Mouse (Mus musculus) right cerebral cortex, postnatal 14 days (tissue): ENCODE data around the gene Gjc3.
"Not testable (repeated sequence)": the region's sequence is repeated elsewhere in the genome, so short reads cannot be mapped to it uniquely, and the experiment has no call there.

Source experiments
- DNase-seq: peaks from one replicate; pipeline ENCODE4 v3.0.0; 2022

The Gjc3 gene

DNA sequence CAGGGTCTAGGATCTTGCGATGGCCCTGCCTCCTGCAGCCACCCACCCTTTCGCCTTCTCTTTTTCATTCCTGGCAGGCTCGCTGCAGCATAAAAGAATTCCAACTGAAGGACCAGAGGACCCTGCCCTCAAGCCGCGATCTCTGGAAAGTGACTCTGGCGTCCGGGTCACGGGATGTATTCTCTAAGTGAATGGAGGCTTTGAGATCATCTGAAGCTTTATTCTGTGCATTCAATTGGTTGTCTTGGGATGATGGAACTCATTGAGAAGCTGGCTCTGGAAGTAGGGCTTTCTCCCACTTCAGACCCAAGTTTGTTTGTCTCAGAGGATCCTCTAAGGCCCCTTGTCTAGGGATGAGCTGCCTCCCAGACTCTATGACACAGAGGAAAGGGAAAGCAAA is at the start of gene Gjc3:
Gjc3 (minus strand) TSS at position 154 of the 400 bp plus-strand sequence.
- DNase-seq: no peak

DNA sequence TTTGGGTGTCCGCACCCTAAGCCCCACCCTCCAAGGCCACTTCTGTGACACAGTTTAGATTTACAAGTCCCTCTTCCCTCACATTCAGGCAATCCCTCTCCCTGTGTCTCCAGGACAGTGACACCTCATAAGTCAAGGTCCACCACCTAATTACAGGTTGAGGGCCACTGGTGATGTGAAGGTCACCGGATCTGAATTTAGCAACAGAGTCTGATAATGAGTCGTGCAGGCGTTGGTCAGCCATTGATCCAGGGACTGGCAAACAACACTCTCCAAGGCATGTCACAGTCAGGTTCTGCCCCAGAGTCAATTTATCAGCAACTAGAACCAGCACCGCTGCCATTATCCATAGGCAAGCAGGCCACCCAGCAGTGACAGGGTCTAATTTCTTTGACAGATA is 49.5 kb upstream of the Gjc3 start:
- DNase-seq: no peak

DNA sequence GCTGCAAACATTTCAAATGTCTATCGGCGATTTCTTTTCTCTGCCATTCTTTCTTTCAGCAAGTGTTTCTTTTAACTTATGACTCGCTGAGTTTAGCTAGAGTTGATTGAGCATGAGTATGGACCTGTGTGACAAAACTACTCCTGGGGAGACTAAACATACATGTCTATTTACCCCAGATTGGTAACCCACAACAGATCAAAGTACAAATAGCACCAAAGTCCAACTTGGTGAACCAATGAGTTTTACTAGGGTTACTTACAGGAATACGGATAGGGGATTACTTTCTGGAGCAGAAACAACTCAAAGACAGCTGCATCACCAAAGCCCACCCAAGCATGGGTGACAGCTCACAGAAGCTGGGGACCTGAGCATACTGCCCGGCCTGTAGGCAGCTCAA is 46.5 kb upstream of the Gjc3 start:
- DNase-seq: no peak

DNA sequence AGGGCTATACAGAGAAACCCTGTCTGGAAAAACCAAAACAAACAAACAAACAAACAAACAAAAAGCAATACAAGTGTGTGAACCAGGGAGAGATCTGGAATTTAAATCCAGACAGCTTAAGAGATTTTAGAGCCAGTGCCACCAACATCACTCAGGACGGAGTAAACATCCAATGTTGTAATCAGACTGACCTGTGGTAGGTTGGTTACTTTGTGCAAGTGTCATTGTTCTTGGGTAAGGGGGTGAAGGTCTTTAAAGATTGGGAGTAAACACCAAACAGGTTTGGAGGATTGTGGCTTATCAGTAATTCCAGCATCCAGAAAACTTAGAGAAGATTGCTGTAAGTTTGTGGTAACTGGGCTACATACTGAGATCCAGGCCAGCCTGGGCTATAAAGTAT is 23.5 kb upstream of the Gjc3 start:
- no peak for DNase-seq

DNA sequence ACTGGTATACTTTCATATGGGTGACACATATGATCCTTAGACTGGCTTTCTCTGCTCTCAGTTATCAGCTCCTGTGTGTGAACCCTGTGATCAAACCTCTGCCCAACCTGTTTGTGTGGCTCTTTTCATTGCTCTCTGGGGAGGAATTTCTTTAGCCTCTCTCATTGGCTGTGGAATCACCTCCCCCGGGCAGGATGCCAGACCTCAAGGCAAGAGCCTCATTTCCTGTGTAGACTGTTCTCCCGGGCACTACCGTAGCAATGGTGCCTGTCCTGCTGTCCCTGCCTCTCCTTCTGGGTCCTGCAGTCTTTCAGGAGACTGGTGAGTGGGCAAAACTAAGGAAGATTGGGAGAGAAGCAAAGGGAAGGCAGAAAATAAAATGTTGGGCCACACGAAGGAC is 18.4 kb upstream of the Gjc3 start, which contains the start of gene Azgp1:
Azgp1 (plus strand) TSS at position 221 of the 400 bp plus-strand sequence.
- DNase-seq: no peak

DNA sequence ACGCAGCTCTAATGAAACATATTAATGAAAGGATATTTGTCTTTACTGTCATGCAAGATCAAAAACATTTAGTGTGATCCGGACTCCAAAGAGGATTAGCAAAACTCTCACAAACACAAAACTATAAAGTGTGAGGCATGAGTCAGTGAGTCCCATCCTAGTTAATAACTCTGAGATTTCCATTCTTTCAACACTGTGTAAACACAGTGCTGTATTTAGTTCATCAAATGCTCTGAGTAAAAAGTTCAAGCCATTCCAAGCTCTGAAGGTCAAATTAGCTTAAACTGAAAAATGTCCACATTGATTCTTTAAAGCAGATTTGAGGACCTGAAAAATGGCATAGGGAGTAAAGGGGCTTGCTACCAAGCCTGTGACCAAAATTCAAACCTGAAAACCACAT is 16.2 kb upstream of the Gjc3 start:
- DNase-seq: no peak

DNA sequence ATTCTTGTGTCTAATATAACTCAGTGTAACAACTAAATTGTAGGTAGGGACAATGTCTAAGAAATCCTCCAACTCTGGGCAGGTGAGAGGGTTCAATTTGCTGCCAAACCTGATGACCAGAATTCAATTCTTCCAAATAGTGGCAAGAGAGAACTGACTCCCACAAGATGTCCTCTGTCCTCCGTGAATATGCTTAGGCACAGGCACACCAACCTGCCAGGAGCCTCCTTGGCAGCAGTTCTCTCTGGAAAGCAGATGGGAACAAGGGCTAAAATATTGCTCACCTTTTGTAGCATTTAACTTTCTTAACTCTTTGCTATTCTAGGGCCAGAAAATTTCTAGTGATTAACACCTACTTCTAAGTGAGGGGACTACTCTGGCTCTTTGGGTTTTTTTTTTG is 14.4 kb upstream of the Gjc3 start:
- DNase-seq: no peak

DNA sequence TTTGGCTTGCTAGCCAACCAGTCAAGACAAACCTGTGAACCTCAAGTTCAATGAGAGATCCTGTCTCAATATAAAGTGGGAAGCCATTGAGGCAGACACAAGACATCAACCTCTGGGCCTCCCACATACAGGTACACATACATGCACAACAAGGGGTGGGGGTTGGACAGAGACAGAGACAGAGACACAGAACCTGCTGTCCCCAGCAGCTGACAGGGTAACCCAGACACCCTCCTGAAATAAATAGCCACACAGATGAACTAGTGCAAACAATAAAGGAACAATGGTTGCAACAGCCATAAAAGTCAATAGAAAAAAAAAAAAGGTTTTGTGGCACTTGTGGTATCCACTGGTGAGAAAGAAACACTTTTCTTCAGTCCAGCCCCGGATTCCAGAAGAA is 12.5 kb upstream of the Gjc3 start:
- no peak for DNase-seq

DNA sequence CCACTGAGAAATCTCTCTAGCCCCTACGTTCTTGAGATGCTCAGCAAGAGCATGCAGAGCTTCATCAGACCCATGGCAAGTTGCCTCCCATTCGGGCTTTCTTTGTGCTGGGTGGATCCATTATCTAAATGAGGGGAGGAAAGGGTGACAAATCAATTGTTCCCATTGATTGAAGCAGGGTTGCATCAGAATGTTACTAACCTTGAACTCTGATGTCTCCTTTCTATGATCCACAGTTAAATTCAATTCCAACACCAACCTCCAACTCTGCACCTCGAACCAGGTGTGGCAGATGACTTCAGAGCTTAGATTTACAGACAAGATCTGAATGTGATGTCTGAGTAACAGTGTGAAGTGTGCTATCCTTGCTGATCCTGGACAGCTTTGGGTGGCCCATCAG is 11.8 kb upstream of the Gjc3 start:
- no peak for DNase-seq

DNA sequence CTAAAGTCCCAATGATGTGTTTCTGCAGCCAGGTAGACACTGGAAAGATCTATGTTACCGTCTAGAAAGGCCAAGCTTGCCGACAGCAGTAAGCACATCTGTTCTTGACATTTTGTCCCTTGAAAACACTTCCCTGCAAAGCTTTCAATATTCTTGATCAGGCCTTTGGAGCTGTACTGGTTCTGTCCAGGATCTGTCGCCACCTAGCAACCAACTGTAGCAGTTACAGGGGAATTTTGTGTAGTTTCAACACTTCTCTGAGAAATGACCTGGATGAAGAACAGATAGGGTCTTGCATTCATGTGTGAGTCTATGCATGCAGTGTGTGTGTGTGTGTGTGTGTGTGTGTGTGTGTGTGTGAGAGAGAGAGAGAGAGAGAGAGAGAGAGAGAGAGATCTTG is 10.8 kb upstream of the Gjc3 start:
- DNase-seq: no peak

DNA sequence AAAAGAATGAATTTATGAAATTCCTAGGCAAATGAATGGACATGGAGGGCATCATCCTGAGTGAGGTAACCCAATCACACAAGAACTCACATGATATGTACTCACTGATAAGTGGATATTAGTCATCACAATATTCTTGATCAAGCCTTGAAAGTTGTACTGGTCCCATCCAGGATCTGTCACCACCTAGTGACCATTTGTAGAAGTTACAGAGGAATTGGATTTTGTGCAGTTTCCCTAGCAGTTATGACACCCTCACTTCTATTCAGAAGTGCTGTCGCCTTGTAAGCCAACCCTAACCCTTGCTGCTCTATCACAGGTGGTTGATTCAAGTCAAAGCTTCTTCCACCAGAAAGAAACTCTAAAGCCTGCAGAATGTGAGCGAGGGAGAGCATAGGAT is 10.3 kb upstream of the Gjc3 start:
- DNase-seq: no peak

DNA sequence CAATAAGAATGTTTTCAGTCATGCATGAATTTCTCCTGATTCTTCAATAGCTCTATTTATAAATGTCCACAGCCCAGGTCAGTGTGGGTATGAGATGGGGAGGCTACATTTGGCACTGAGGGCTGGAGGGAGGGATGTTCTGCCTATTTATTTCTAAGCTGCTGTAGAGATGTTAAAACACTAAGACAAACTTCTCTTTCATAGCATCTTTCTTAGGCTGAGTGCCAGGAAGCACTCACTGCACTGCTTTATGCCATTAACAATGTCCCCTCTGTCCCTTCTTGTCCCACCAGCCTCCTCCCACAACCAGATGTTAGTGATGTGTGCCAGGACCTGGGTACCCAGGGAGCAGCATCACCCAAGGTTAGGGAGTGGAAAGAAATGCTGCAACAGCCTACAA is 3.6 kb upstream of the Gjc3 start:
- no peak for DNase-seq

DNA sequence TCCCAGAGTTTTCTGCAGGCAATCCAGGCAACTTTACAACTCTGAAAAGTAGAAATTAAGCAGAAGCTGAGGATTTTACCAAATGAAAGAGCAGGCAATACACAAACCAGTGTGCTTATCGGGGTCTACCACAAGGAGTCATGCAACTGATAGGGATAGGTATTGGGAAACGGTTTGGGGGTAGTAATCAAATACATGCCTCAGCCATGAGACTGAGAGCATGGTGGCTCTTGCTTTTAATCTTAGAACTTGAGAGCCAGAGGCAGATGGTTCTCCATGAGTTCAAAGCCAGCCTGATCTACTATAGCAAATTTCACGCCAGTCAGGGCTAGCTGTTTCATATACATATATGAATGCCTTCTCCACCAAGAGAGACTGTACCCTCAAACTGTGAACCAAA is 6.5 kb downstream of the Gjc3 start:
- no peak for DNase-seq

DNA sequence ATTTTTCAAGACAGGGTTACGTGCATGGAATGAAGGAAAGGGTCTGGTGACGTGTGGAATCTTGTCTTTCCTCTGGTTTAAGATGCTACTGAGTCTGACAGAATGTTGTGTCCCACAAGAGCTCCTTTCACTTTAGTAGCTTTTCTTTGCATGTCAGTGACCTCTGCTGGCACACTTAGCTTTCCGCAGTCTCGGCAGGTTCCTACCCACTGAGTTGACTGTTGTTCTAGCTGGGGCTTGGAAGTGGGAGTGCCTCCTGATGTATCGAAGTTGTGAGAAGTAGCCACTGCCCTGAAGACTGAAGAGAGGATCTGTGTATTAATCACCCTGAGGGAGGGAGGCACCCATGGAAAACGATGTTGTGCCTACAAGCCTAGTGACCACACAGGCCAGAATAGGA is 11.7 kb downstream of the Gjc3 start:
- DNase-seq: peak; percentile 30

DNA sequence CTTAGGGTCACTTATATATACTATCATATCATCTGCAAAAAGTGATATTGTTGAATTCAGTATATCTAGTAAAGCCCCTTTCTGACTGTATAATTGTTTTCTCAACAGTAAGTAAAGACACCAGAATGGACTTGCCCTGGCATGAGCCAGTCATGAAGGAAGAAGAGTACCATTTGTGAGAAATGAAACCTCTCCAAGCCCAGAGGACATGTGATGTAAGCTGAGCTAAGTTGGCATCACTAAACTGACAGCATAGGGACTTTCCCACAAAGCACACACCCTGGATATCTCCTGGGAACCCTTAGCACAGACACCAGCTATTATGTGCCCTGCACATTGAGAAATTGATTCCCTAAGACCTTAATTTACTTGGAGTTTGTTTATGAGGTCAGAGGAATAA is 15.6 kb downstream of the Gjc3 start:
- no peak for DNase-seq

DNA sequence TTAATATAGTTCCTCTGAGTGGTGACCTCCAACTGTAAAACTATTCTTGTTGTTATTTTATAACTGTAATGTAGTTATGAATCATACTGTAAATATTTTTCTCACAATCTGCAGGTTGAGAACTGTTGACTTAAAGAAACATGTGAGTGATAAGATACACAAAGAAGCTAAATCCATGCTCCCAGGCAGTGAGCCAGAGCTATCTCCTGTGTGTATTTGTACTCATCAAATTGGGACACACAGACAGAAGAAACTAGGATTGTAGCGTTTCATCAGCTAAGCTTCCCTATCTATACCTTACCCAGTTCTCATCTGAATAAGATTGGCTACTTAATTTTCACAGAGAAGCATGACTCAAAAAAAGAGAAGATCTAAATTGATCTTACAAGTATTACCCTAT is 19.8 kb downstream of the Gjc3 start:
- DNase-seq: no peak

DNA sequence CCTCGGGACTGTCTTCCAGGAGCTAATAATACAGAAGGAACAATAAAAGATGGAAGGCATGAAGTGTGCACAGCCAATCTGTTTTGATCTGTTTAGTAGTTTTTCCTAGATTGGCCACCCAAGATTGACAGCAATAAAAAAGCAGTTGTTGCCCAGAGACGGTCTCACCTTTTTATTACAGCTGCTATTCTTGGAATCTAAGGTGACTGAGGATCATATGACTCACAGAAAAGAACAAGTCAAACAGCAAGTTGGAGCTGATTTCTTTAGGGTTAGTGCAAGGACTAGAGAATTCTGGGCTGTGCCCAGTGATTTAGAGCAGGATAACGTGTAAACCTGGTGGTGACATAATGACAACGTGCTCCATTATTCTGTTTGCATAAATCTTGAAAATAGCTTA is 21.9 kb downstream of the Gjc3 start:
- DNase-seq: no peak

DNA sequence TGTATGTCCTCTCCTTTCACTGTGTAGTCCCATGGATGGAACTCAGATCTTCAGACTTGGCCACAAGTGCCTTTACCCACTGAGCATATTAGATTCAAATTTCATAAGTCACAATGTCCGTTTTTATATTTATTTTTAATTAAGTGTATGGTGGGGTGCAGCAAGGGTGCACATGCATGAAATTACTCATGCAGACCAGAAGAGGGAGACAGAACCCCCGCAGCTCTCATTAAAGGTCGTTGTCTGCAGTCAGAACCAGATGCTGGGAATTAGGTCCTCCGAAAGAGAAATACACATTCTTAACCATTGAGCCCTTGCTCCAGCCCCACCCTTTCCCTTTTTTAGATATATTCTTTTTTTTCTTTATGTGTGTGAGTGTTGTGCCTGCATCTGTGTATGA is 25.7 kb downstream of the Gjc3 start:
- no peak for DNase-seq

DNA sequence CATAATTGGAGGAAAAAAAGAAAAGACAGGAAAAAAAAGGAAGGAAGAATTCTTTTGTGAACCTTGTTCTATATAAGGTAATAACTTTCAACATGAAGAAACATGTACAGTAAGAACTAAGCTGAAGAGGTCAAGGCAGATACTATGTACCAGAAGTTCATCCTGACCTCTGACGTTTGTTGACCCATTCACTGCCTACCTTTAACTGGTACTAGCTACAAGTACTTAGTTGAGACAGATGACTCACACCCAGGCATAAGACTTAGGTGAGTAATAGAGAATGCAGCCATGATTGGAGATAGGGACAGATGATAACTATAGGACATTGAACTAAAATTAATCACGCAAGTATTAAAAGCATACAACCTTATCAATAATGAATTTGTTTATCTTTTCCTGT is 26.4 kb downstream of the Gjc3 start:
- no peak for DNase-seq

DNA sequence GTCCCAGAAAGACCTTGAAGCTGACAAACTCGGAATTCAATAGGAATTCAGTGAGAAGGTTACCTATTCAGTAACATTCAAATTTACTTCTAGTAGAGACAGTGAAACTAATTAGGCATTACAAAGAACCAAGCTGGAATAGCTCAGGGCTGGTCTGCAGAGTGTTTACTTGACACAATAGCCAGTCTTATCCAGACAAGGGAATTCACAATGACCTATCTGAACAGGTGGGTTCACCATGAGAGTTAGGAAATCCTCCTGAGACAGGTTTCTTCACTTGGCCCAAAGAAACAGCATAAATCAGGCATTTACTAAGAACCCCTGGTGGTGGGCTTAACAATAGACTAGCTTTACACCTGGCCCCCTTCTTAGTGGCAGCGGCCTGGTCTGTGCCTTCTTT is 29.0 kb downstream of the Gjc3 start:
- DNase-seq: not testable (repeated sequence)

DNA sequence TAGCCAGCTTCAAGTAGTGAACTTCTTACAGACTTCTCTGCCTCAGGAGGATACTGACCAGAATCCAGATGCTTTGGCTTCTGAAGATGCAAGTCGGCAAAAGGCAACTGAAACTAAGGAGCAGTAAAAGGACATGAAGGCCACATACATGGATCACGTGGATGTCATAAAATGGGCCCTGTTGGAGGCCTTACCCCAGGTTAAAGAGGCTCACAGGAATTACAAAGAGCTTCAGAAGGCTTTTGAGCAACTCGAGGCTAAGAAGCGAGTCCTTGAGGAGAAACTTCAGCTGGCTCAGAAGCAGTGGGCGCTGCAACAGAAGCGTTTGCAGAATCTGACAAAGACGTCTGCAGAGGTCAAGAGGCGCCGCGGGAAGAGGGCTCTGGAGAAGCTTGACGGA is 34.5 kb downstream of the Gjc3 start:
- no peak for DNase-seq

DNA sequence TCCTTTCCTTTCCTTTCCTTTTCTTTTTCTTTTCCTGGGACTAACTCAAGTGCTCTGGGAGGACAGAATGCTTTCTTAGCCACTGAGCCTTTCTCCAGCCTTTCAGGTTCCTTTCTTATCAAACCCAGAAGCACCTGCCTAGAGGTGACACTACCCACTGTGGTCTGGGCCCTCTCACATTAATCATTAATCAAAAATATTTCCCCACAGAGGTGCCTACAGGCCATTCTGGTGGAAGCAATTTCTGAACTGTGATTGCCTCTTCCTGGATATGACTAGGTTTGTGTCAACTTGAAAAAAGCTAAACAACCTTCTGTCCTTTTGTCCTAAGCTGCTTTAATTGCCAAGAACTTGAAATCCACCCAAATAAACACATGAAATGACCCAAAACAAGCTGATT is 40.7 kb downstream of the Gjc3 start:
- DNase-seq: no peak

DNA sequence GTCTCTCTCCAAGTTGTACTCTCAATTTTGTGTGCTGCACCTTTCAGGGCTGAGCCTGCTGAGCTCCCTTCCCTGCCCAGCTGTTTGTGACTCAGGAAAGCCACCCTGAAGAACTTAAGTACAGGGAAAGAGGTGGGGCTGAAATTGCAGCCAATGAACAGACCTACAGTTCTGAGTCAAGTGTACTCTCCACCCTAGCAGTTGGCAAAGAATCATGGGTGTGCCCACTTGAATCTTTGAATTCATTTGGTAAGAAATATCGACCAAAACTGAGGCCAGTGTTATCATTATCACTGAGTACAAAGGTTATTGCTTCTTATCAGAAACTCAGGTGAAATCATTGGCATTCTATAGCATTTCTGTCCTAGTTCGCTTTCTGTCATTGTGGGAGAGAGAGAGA is 41.4 kb downstream of the Gjc3 start, which contains the start of gene Cyp3a13:
Cyp3a13 (minus strand) TSS at position 88 of the 400 bp plus-strand sequence.
- DNase-seq: no peak

DNA sequence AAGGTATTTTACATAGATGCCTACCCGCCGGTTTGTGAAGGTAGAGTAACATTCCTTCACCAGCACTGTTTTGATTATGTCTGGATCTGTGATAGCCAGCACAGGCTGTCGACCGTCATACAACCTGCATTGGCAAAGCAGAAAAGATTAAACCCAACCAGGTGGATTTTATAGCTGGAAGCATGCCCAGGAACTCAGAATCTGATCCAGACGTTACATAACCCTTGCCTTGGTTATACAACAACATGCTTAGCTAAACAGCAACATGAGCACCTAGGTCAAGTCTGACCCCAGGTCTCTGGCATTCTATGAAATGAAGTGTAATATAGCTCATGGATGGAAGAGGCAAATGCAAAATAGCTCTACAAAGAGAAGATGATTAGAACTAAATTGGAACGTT is 47.3 kb downstream of the Gjc3 start:
- DNase-seq: no peak

DNA sequence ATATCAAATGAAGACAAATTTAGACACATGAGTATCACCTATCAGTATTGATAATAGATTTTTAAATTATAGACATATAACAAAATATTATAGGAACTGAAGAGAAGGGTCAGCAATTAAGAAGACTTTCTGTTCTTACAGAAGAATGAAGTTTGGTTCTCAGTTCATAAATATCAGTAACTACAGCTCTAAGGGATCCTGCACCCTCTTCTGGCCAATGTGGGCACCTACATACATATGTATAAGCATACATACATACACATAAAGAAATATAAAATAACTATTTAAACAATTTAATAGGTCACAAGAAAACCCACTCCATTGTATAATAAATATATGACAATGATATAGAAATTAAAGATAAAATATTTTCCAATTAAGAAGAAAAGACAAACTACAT is 48.4 kb downstream of the Gjc3 start:
- DNase-seq: no peak

DNA sequence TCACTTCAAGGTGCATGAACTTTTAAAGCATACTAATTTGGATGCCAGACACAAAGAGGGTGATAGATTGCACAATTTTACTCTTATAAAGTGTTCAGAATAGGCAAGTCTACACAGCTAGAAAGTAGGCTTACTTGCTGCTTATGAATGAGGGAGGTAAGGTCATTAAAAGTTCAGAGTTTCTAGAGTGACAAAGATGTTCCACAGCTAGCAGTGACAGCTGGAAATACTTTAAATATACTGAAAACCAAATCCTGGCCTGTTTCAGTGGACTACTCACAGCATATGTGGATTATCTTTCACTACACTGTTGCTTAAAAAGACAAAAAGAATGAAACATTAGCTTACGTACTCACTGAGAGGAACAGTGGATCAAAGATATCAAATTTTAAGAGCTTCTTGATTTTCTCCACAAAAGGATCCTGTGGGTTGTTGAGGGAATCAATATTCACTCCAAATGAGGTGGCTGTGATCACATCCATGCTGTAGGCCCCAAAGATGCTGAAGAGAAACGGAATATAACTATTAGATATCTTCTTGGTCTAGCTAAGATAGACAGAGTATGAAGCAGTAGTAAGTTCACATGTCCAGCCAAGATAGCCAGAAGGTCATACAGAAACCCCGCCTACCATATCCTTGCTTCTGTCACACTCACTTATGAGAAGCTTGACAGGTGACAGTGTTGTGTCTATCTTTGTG is 53.2 kb downstream of the Gjc3 start:
- DNase-seq: no peak
